Mouse (Mus musculus) Muller cell, postnatal 12 days (primary cell): ENCODE data around the gene Cttn.

Source experiments
- DNase-seq: peaks from one replicate; pipeline ENCODE4 v3.0.0-alpha.2; 2015; ENCODE audit errors: inconsistent ontology term

Gene Cttn

DNA sequence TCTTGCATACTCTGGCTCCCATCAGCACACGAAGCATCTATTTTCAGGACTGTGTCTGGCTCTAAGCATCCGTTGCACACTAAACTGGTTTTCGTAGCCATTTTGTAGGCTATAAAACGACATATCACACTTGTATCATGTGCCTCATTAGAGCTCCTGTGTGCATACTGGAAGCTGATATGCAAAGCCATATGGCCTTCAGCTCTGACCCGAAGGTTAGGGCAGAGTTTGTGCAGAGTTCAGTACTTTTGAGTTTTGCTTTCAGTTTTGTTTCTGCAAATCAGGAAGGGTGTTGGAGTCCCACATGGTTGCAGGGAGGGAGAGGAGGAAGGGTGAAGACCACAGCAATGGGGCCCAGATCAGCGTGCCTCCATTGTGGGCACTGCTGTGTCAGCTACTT, 79.1 kb downstream of the Cttn start:
- no peak for DNase-seq

DNA sequence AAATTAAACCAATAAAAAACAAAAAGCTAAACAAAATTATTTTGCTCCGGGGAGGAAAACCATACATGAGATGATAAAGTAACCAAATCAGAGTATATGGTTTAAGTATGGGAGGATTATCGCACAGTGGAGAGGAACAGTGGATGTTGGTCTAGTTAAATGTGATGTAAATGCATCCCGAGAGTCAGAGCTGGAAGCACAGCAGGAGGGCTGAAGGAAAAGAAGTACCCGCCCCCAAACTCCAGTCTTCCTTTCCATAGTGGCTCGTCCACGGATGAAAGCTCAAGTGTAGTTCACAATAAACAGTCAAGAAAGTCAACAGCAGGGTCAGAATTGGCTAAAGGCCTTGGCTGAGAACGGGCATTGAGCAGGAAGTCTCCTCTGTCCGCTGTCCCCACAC, 80.1 kb downstream of the Cttn start:
- DNase-seq, result no peak

DNA sequence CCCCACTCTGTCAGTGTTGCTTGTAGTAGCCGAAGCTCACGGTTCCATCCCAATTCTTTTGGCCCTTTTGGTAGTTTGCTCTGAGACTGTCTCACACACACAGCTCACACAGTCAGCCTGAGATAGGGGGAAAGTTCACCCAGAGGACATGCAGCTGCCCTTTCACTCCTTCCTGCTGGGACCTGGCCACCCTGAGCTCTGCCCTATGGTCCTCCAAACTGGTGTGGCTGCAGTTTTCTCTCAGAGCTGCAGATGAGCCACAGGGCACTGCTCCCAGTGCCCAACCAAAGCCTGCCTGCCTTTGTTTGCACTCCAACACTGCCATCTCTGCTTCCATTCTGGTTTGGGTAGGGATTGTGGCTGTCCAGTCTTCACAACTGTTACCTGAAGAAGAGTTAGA, 81.1 kb downstream of the Cttn start:
- DNase-seq, result no peak

GRCm38 (mm10) chr7:144387537-144387936, 83.3 kb downstream of the Cttn start:
- DNase-seq, result no peak
